8 mouse cellular contexts compared by ENCODE assay signal in the genomic region with DNA sequence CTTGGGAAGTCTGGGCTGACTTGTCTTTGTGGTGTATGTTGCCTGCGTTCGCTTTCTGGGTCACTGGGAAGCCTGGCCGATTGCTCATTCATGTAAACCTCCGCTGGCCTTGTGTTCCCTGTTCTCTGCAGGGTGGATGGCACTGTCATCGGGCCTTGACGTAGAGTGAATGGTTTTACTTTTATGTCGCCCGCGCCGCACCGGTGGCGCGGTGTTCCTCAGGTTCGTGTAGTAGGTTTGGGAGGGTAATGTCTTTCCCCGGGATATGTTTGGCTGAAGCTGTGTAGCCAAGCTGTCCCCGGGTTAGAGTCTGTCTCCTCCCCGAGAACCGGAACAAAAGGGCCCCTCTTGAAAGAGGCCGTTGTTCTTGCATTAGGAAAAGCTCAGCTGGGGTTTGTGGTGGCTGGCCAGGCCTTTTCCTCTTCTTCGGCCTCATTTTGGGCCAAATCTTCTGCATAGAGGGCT. TPM values are rescaled to one million over a fixed set of nuclear protein-coding genes. Genes with fewer than 3 reads are reported as not detected.
DNase-seq lines count a peak whose midpoint lies in the region; ATAC-seq lines count a peak whose summit lies in the region.

No protein-coding gene starts in this region.

- peak; percentile 49 to 51 for DNase-seq in frontal cortex, postnatal 36 days (ENCODE audit: low spot score in 2 of 2)
- DNase-seq in frontal cortex, postnatal 25 days (ENCODE audit: low spot score in 2 of 2): no peak
- DNase-seq in cerebellum, postnatal 10 days: peak; percentile 50 to 60
- no peak for DNase-seq in adipocyte (ENCODE audit: low spot score)
- DNase-seq in spleen, postnatal 14 days (ENCODE audit: low spot score in 2 of 2): no peak

- H3K4me1 ChIP-seq in hindbrain, embryonic 16.5 days (ENCODE audit: control insufficient read depth, insufficient read depth, low read depth, low read length): peaks cover 34% of the 10 kb centered on the region
- peaks cover 100% of the 10 kb centered on the region for H3K4me1 ChIP-seq in megakaryocyte, embryonic 14.5 days

- H3K9ac ChIP-seq in hindbrain, embryonic 16.5 days (ENCODE audit: low read depth, low read length): peak overlapping the region; percentile 35

- H3K4me2 ChIP-seq in hindbrain, embryonic 16.5 days (ENCODE audit: low read length): peak overlapping the region; percentile 39

- ATAC-seq in hindbrain, embryonic 16.5 days: peak; percentile 62
- ATAC-seq in erythroblast, adult 5-6 weeks (replicated peaks; ENCODE audit: low FRiP score, poor library complexity, severe bottlenecking): no peak

- H3K36me3 ChIP-seq in hindbrain, embryonic 16.5 days (ENCODE audit: control insufficient read depth, insufficient read depth, low read length): no peaks in the 10 kb centered on the region
- H3K36me3 ChIP-seq in megakaryocyte, embryonic 14.5 days (replicated peaks; ENCODE audit: low read length): peaks cover 73% of the 10 kb centered on the region

- peak overlapping the region; percentile 61 for H3K27ac ChIP-seq in hindbrain, embryonic 16.5 days (ENCODE audit: low read depth, low read length)

- no peak overlapping the region for H3K4me3 ChIP-seq in hindbrain, embryonic 16.5 days (ENCODE audit: low read length)
- peak overlapping the region; percentile 77 for H3K4me3 ChIP-seq in megakaryocyte, embryonic 14.5 days (replicated peaks)

- H3K9me3 ChIP-seq in hindbrain, embryonic 16.5 days (ENCODE audit: control insufficient read depth, low read length): no peaks in the 10 kb centered on the region
- no peaks in the 10 kb centered on the region for H3K9me3 ChIP-seq in megakaryocyte, embryonic 14.5 days

- no peaks in the 10 kb centered on the region for H3K27me3 ChIP-seq in hindbrain, embryonic 16.5 days (replicated peaks; ENCODE audit: control insufficient read depth, insufficient read depth, low read length)
- no peaks in the 10 kb centered on the region for H3K27me3 ChIP-seq in megakaryocyte, embryonic 14.5 days (replicated peaks)

- WGBS in hindbrain, embryonic 16.5 days: 13% methylated on average over 20 of the region's 20 CpGs

RNA-seq across cellular contexts. Expression of a gene that starts 21.8 kb away (rescaled TPM):
- 136 and 143 TPM in 2 replicates for polyA plus RNA-seq in hindbrain, embryonic 16.5 days (2015; fragmentation: Nextera tagmentation; extraction: Ambion mirVana)
- polyA plus RNA-seq in megakaryocyte, embryonic 14.5 days (2012; ENCODE audit: insufficient read depth, low replicate concordance): 92.3 and 120 TPM in 2 replicates
- total RNA-seq in erythroblast, adult 5-6 weeks (2015; ENCODE audit: low replicate concordance): 25.1 and 34.8 TPM in 2 replicates
- 23.0 and 28.3 TPM in 2 replicates for total RNA-seq in erythroblast, adult 5-6 weeks (2017; ENCODE audit: low replicate concordance)

Comparison
In these comparisons a context has a peak if more than half of its experiments do, and no peak if none do; other contexts are left out.
1. DNase-seq: peak in frontal cortex, postnatal 36 days (2 of 2) and cerebellum, postnatal 10 days (2 of 2); none in frontal cortex, postnatal 25 days (0 of 2), adipocyte (single experiment) and spleen, postnatal 14 days (0 of 2).